ENCODE assay signal across 27 mouse cellular contexts in the genomic region with DNA sequence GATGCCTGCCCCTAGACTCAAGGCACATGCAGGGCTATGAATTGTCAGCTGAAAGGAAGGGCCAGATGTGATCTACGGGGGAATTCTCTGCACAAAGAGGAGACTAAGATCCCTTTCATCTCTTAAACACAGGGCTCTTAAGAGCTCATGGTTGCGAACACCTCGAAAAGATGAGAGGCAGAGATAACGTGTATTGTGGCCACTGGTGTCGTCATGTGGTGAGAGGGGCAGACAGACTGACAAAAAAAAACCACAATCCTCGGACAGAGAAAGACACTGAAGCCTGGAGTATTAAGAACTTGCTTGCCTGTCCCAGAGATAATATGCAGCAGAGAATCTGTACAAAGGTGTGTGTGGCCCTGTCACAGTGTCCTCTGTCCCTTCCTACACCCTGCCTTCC.
DNase-seq lines count a peak whose midpoint lies in the region; ATAC-seq lines count a peak whose summit lies in the region.
"Had no signal": no experiment of that assay in that cellular context is flagged by ENCODE, and none has a peak within 500 bp of the region (broad histone marks: within the 10 kb centered on the region; RNA-seq: fewer than 3 reads in every experiment).

No protein-coding gene starts in this region.

- no peaks in the 10 kb centered on the region for H3K27me3 ChIP-seq in heart, embryonic 10.5 days (ENCODE audit: insufficient read depth, poor library complexity, severe bottlenecking)
- no peaks in the 10 kb centered on the region for H3K27me3 ChIP-seq in heart, embryonic 12.5 days (replicated peaks)
- no peaks in the 10 kb centered on the region for H3K27me3 ChIP-seq in embryonic facial prominence, embryonic 10.5 days (replicated peaks; ENCODE audit: low read depth, poor library complexity, severe bottlenecking)
- H3K27me3 ChIP-seq: embryonic facial prominence, embryonic 13.5 days; forebrain, embryonic 12.5 days; forebrain, embryonic 15.5 days; hindbrain, embryonic 12.5 days; hindbrain, embryonic 15.5 days; intestine, embryonic 15.5 days had no signal

- peaks cover 31% of the 10 kb centered on the region for H3K4me1 ChIP-seq in heart, embryonic 10.5 days
- peaks cover 37% of the 10 kb centered on the region for H3K4me1 ChIP-seq in heart, embryonic 12.5 days (replicated peaks)
- H3K4me1 ChIP-seq in embryonic facial prominence, embryonic 10.5 days: 0 out of 2 replicates have a peak, but pooled peaks cover under 1% of the 10 kb centered on the region
- H3K4me1 ChIP-seq: forebrain, embryonic 15.5 days; hindbrain, embryonic 15.5 days; intestine, embryonic 15.5 days had no signal

- no peak overlapping the region for H3K4me2 ChIP-seq in heart, embryonic 12.5 days
- H3K4me2 ChIP-seq: embryonic facial prominence, embryonic 13.5 days; forebrain, embryonic 12.5 days; forebrain, embryonic 15.5 days; heart, embryonic 11.5 days; hindbrain, embryonic 12.5 days; hindbrain, embryonic 15.5 days; intestine, embryonic 15.5 days had no signal

- DNase-seq in heart, embryonic 10.5 days (ENCODE audit: low spot score): no peak
- peak; percentile 69 to 89 for DNase-seq in natural killer cell, adult 2 months (ENCODE audit: low spot score in 2 of 2)
- DNase-seq in right cerebral cortex, postnatal 10 days (ENCODE audit: low spot score in 2 of 2): no peak
- no peak for DNase-seq in embryonic facial prominence, embryonic 10.5 days (ENCODE audit: low spot score)
- DNase-seq: adrenal gland, adult 2 months; adrenal gland, postnatal 14 days; cerebellum, adult 11 months; cerebellum, adult 2 months; cerebellum, adult 9-11 months; cerebellum, postnatal 25 days; gastrocnemius, postnatal 10 days; gastrocnemius, postnatal 36 days; heart, adult 18-20 months; heart, postnatal 14 days; kidney, adult 11 months had no signal

- ATAC-seq in heart, embryonic 12.5 days (ENCODE audit: insufficient number of reproducible peaks, low FRiP score): no peak
- ATAC-seq in common myeloid progenitor, adult 5-6 weeks (replicated peaks; ENCODE audit: low read depth, poor library complexity, severe bottlenecking): peak; percentile 77
- peak; percentile 70 for ATAC-seq in megakaryocyte, adult 5-6 weeks (ENCODE audit: poor library complexity, severe bottlenecking)
- ATAC-seq: CD4-positive, CD25-positive, alpha-beta regulatory T cell, adult 4 months; forebrain, embryonic 15.5 days; intestine, embryonic 15.5 days had no signal

- H3K9me3 ChIP-seq in heart, embryonic 10.5 days: no peaks in the 10 kb centered on the region
- H3K9me3 ChIP-seq in heart, embryonic 12.5 days (replicated peaks): no peaks in the 10 kb centered on the region
- no peaks in the 10 kb centered on the region for H3K9me3 ChIP-seq in embryonic facial prominence, embryonic 10.5 days
- H3K9me3 ChIP-seq: embryonic facial prominence, embryonic 13.5 days; forebrain, embryonic 12.5 days; forebrain, embryonic 15.5 days; hindbrain, embryonic 12.5 days; hindbrain, embryonic 15.5 days; intestine, embryonic 15.5 days had no signal

- 35% methylated on average over 6 of the region's 6 CpGs for WGBS in heart, embryonic 10.5 days
- WGBS in heart, embryonic 12.5 days: 40% methylated on average over 6 of the region's 6 CpGs
- WGBS in embryonic facial prominence, embryonic 10.5 days: 68% methylated on average over 6 of the region's 6 CpGs

- no peak overlapping the region for H3K4me3 ChIP-seq in heart, embryonic 10.5 days
- H3K4me3 ChIP-seq in heart, embryonic 12.5 days: no peak overlapping the region
- no peak overlapping the region for H3K4me3 ChIP-seq in embryonic facial prominence, embryonic 10.5 days
- H3K4me3 ChIP-seq: embryonic facial prominence, embryonic 13.5 days; erythroblast, embryonic 14.5 days; forebrain, embryonic 12.5 days; forebrain, embryonic 15.5 days; hindbrain, embryonic 12.5 days; hindbrain, embryonic 15.5 days; intestine, embryonic 15.5 days had no signal

- H3K9ac ChIP-seq in heart, embryonic 12.5 days: no peak overlapping the region
- H3K9ac ChIP-seq: embryonic facial prominence, embryonic 13.5 days; forebrain, embryonic 12.5 days; forebrain, embryonic 15.5 days; hindbrain, embryonic 12.5 days; hindbrain, embryonic 15.5 days; intestine, embryonic 15.5 days had no signal

- no peaks in the 10 kb centered on the region for H3K36me3 ChIP-seq in heart, embryonic 10.5 days
- H3K36me3 ChIP-seq in heart, embryonic 12.5 days: peaks cover 18% of the 10 kb centered on the region; the same call in 1 of the 2 replicates
- H3K36me3 ChIP-seq in embryonic facial prominence, embryonic 10.5 days (replicated peaks): no peaks in the 10 kb centered on the region
- H3K36me3 ChIP-seq: embryonic facial prominence, embryonic 13.5 days; forebrain, embryonic 12.5 days; forebrain, embryonic 15.5 days; hindbrain, embryonic 12.5 days; hindbrain, embryonic 15.5 days; intestine, embryonic 15.5 days had no signal

- peak overlapping the region; percentile 57 for H3K27ac ChIP-seq in heart, embryonic 10.5 days
- H3K27ac ChIP-seq in heart, embryonic 12.5 days (ENCODE audit: poor library complexity, severe bottlenecking): no peak overlapping the region
- no peak overlapping the region for H3K27ac ChIP-seq in embryonic facial prominence, embryonic 10.5 days (replicated peaks)
- H3K27ac ChIP-seq: embryonic facial prominence, embryonic 13.5 days; forebrain, embryonic 12.5 days; forebrain, embryonic 15.5 days; hindbrain, embryonic 12.5 days; hindbrain, embryonic 15.5 days; intestine, embryonic 15.5 days had no signal

Comparison
In these comparisons a context has a peak if more than half of its experiments do, and no peak if none do; other contexts are left out.
1. DNase-seq: peak in natural killer cell, adult 2 months (2 of 2); none in heart, embryonic 10.5 days (single experiment), right cerebral cortex, postnatal 10 days (0 of 2) and embryonic facial prominence, embryonic 10.5 days (single experiment).